Mouse (Mus musculus) adrenal gland, adult 18-20 months (tissue): ENCODE data around the gene Serpina3n. TPM values are rescaled to one million over a fixed set of nuclear protein-coding genes. Genes with fewer than 3 reads are reported as not detected.
"Not testable (repeated sequence)": the region's sequence is repeated elsewhere in the genome, so short reads cannot be mapped to it uniquely, and the experiment has no call there.

Experiments
- DNase-seq, 2 experiments: peaks; one replicate each; pipeline ENCODE4 v3.0.0; 2021 to 2022; ENCODE audit warnings: low spot score in 2 of 2
- total RNA-seq, 2 experiments: library from RNA; stranded (reverse); gene quantifications; 1 replicate in 1 of 2; 2 replicates in 1 of 2; pipeline ENCODE4 v1.2.3; 2021

Serpina3n gene
- total RNA-seq, 2 experiments from 2014 or later = 6.0 to 33.8 TPM

DNA sequence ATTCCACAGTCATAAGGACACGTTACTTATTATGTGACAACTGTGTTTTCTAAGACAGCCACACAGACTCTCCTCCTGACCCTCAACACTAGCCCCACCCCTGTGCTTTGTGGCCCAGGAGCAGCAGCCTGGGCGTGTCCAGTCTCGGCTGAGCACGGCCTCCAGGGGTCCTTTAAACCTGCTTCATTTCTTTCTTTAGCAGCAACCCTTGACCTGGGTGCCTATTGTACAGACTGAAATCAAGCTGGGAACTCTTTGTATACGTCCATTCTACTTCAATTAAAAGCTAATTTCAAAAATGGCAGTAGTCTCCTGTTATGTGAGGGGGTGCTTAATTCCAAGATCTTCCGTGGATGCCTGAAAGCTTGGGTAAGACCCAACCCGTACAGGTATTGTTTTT is 26.7 kb downstream of the Serpina3n start:
- no peak for DNase-seq

DNA sequence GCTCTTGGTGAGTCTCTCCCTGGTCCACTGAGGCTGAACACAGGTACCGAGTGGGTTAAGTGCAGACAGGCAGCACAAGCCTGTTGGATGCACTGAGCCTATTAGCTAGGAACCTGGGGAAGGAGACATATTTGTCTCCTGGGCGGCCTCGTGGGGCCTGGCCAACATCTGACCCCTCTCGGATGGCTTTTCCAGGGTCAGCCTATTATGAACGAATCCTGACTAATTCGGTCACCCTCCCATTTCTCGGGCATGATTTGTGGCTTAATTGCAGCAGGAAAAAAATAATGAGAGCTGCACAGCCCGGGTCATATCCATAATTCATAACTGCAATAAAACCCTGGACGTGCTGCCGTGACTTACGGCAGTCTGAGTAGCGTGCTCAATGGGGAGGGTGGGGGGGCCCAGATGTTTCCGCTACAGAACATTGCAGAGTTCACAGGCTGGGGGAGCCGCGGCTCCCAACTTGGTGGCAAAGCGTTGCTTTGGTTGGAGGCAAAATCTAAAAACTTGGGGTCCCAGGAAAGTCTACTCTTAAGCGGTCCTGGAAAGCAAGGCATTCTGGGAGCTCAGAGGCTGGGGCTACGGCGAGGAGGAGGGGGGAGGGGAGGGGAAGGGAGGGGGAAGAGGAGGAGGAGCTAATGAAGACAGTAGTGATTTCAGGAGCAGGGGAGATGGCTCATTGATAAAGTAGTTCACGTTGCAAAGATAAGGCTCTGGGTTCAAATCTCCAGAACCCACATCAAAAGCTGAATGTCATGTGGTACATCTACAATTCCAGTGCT is 27.6 kb downstream of the Serpina3n start:
- no peak for DNase-seq

DNA sequence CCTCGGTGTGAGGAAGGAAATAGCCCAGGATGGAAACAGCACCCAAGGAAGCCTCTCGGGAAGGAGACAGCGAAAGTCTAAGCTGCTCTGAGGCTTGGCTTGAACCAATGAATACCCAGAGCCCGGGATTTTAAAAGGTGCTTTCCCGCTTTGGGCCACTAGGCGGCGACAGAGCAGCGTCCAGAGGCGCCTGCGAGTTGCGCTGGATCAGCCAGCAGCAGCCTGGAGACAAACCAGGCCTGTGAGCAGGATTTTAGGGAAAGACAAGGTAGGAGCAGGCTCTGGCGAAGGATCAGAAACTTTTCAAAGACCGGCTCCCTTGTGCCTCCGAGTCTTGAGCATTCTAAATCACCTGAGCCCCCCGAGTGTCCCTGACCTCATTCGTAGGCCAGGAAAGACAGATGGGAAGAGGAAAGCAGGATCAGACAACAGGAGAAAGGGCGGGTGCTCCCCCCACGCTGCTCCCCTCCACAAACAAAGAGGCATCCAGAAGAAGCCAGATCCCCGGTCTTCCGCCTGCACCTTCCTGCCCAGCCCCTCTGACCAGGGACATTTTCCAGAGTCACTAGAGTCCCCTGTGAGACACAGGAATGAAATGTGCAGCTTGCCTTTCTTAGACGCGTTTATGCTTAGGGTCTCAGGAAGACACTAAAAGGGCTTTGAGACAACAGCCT is 33.7 kb downstream of the Serpina3n start:
- peak; percentile 84 to 85 for DNase-seq

DNA sequence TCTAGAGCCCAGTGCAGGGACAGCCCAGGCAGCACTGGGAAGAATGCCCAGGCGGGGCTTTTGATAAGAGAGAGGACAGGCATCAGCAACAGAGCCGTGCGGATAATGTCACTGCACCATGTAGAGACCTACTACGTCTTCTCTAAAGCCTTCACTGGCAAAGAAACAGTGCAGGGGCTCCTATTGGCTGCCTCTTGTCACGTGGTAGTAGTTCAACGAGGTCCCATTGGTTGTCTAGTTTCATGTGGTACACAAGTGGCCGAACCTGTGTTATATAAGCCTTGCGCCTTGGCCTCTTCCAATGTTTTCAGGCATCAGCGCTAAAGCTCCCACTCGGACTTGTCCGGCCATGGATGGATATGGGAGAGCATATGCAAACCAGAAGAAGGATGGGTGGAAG is 37.2 kb downstream of the Serpina3n start:
- DNase-seq = no peak

DNA sequence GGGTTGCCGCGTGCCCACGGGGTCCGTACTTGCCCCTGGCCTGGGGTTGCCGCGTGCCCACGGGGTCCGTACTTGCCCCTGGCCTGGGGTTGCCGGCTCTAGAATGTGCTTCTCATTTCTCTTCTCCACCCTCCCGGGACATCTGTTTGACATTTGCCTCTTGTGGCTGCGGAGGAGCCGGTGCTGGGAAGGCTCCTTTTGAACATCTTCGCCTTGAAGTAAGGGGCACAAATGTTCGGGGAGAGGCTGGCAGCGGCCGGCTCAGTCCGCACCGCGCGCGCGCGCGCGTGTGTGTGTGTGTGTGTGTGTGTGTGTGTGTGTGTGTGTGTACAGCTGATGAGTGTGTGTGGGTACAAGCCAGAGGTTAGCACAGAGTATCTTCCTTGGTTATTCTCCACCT is 40.5 kb downstream of the Serpina3n start:
- DNase-seq = not testable (repeated sequence)

DNA sequence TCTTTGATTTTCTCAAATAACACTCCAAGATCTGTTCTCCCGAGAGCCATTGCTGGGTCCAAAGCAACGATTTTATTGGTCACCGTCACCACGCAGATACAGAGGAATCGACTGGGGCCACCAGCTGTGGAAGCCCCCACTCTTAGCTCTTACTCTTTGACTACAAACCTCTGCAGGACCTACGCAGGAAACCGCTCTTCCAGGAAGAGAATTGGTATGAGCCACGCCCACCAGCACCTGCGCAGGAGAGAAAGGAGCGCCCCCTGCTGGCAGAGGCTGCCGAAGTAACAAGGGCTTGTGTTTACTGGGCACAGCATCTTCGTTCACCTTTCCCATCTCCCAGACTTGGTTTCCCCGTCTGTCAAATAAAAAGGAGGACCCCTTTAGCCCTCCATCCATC is 41.6 kb downstream of the Serpina3n start:
- DNase-seq = peak; percentile 56 to 59

DNA sequence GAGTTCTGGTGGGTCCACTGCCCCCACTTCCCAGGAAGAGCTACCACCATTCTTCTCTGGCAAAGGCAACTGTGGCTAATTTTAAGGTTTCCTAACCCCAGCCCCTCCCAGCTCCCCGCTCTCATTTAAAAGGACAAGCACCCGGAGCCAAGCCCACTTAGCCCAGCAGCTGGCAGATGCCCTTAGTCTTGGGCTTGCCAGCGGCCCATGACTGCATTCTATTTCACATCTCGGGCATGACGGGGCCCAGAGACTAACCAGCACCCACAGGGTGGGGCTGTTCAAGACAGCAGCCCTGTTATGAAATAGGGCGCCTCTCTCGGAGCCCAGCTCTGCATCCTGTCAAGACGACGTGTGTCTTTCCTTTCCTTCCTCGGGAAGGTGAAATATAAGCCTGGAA is 43.7 kb downstream of the Serpina3n start:
- no peak for DNase-seq

DNA sequence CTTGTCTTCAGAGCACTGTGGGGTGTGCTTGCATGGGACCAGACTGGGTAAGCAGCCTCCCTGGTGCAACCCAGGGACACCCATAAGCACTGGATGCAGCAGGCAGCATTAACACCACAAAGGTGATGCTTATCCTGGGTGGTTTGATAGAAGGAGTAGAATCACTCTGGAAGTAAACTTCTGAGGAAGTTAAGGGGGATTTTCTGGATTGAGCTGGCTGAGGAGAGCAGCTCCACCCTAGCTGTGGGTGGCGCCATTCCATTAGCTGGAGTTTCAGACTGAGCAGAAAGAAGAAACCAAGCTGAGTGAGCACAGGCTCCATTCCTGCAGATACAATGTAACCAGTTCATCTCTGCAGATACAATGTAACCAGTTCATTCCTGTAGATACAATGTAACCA is 46.5 kb downstream of the Serpina3n start:
- DNase-seq = no peak

DNA sequence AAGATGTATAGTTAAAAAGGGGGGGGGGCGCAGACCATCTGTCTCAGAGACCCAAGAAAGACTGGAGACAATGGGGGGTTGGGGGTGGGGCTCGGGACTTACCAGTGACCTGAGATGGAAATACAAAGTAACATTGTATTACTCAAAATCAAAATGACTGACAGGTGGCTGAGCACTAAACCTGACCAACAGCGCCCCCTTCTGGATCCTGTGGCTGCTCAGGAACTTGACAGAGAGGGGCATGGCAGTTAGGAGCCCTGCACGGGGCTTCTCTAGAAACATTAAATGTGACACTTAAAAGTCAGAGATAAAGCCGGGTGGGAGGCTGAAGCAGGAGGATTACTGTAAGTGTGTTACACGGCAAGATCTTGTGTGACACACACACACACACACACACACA is 52.8 kb downstream of the Serpina3n start:
- DNase-seq = no peak

DNA sequence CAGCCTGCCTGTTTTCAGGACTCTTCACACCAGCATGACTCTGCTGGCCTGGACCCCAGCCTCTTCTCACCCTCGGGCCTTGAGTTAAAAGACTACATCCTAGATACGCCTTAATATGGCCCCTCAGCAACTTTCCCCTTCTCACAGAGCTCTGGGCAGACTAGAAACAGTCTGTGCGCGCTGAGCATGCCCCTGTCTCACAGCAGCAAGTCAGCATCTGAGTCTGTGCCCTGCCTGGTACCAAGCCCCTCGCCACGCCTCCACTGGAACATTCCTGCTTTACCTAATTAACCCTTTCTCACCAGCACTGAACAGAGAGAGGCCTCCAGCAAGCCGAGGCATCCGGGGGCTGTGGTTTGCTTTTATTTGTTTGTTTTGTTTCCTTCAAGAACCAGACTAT is 54.8 kb downstream of the Serpina3n start:
- no peak for DNase-seq

Other genes starting within 250 kb of the Serpina3n start
- under 1 TPM; 0.48 to 0.60 TPM for gene Serpina3f, start 192.2 kb upstream of the Serpina3n start, total RNA-seq
- 1 to 10 TPM; 4.3 to 4.8 TPM for gene Serpina3g, start 170.5 kb upstream of the Serpina3n start, total RNA-seq
- gene Serpina3i, start 143.6 kb upstream of the Serpina3n start, total RNA-seq = not detected
- gene Serpina3j, start 92.2 kb upstream of the Serpina3n start, total RNA-seq = under 1 TPM in 1 of 2 experiments, not detected in 1; 0.89 TPM
- gene Serpina3k, start 68.2 kb upstream of the Serpina3n start, total RNA-seq = 1 to 10 TPM; 1.1 to 4.0 TPM
- gene Serpina3m, start 68.2 kb upstream of the Serpina3n start, total RNA-seq = 1 to 10 TPM; 1.2 to 2.3 TPM
- not detected for gene Gsc, start 66.6 kb downstream of the Serpina3n start, total RNA-seq